15 mouse cellular contexts compared by ENCODE assay signal in genomic region chr15:62138701-62139100, GRCm38 (mm10).
DNase-seq lines count a peak whose midpoint lies in the region; ATAC-seq and TF ChIP-seq lines count a peak whose summit lies in the region.
"Had no signal": no experiment of that assay in that cellular context is flagged by ENCODE, and none has a peak within 500 bp of the region (broad histone marks: within the 10 kb centered on the region; RNA-seq: fewer than 3 reads in every experiment).

No protein-coding gene starts in this region.

- peak overlapping the region; percentile 72 for H3K27ac ChIP-seq in heart, embryonic 10.5 days
- H3K27ac ChIP-seq in kidney, postnatal 0 days: peak overlapping the region; percentile 25; the same call in 1 of the 2 replicates
- H3K27ac ChIP-seq in liver, embryonic 13.5 days: 0 out of 2 replicates have a peak overlapping the region, but pooled peaks have one; percentile 20
- H3K27ac ChIP-seq: embryonic facial prominence, embryonic 12.5 days; heart, embryonic 15.5 days; hindbrain, embryonic 14.5 days had no signal

- H3K9ac ChIP-seq in kidney, postnatal 0 days (ENCODE audit: low read depth, low read length): no peak overlapping the region
- H3K9ac ChIP-seq in liver, embryonic 13.5 days: 0 out of 2 replicates have a peak overlapping the region, but pooled peaks have one; percentile 17
- H3K9ac ChIP-seq: embryonic facial prominence, embryonic 12.5 days; heart, embryonic 15.5 days; hindbrain, embryonic 14.5 days had no signal

- 86% methylated on average over 6 of the region's 6 CpGs for WGBS in heart, embryonic 10.5 days
- 76% methylated on average over 6 of the region's 6 CpGs for WGBS in kidney, postnatal 0 days
- 84% methylated on average over 6 of the region's 6 CpGs for WGBS in liver, embryonic 13.5 days (ENCODE audit: insufficient replicate concordance)

- no peak for TF ChIP-seq CTCF in kidney, postnatal 0 days (IDR thresholded peaks at IDR 0.05; ENCODE audit: low read depth)

- H3K4me2 ChIP-seq in kidney, postnatal 0 days (ENCODE audit: low read length): no peak overlapping the region
- H3K4me2 ChIP-seq in liver, embryonic 13.5 days: no peak overlapping the region
- H3K4me2 ChIP-seq: embryonic facial prominence, embryonic 12.5 days; heart, embryonic 15.5 days; hindbrain, embryonic 14.5 days had no signal

- no peaks in the 10 kb centered on the region for H3K9me3 ChIP-seq in heart, embryonic 10.5 days
- H3K9me3 ChIP-seq in kidney, postnatal 0 days (replicated peaks; ENCODE audit: low read length): no peaks in the 10 kb centered on the region
- no peaks in the 10 kb centered on the region for H3K9me3 ChIP-seq in liver, embryonic 13.5 days (replicated peaks)
- H3K9me3 ChIP-seq: embryonic facial prominence, embryonic 12.5 days; heart, embryonic 15.5 days had no signal

- no peak overlapping the region for H3K4me3 ChIP-seq in heart, embryonic 10.5 days
- no peak overlapping the region for H3K4me3 ChIP-seq in kidney, postnatal 0 days (replicated peaks; ENCODE audit: low read depth, low read length)
- no peak overlapping the region for H3K4me3 ChIP-seq in liver, embryonic 13.5 days (replicated peaks)
- H3K4me3 ChIP-seq: embryonic facial prominence, embryonic 12.5 days; heart, embryonic 15.5 days had no signal

- no peaks in the 10 kb centered on the region for H3K27me3 ChIP-seq in heart, embryonic 10.5 days (ENCODE audit: insufficient read depth, poor library complexity, severe bottlenecking)
- H3K27me3 ChIP-seq in kidney, postnatal 0 days (ENCODE audit: insufficient read depth, low read length): no peaks in the 10 kb centered on the region
- H3K27me3 ChIP-seq in liver, embryonic 13.5 days: no peaks in the 10 kb centered on the region
- H3K27me3 ChIP-seq: embryonic facial prominence, embryonic 12.5 days; heart, embryonic 15.5 days had no signal

- H3K36me3 ChIP-seq in heart, embryonic 10.5 days: no peaks in the 10 kb centered on the region
- no peaks in the 10 kb centered on the region for H3K36me3 ChIP-seq in kidney, postnatal 0 days (ENCODE audit: insufficient read depth, low read length)
- H3K36me3 ChIP-seq in liver, embryonic 13.5 days: no peaks in the 10 kb centered on the region
- H3K36me3 ChIP-seq: embryonic facial prominence, embryonic 12.5 days; heart, embryonic 15.5 days had no signal

- no peak for ATAC-seq in kidney, postnatal 0 days (replicated peaks; ENCODE audit: low FRiP score, low read depth)
- ATAC-seq in liver, embryonic 13.5 days (ENCODE audit: low read depth): no peak

- no peak for DNase-seq in heart, embryonic 10.5 days (ENCODE audit: low spot score)
- DNase-seq in heart, adult 11 months: no peak
- no peak for DNase-seq in kidney, postnatal 0 days (ENCODE audit: low spot score)
- no peak for DNase-seq in kidney, postnatal 14 days
- peak; percentile 25 for DNase-seq in CD4-positive, CD25-positive, alpha-beta regulatory T cell, adult 2 months (ENCODE audit: low read depth, low spot score)
- DNase-seq in liver, embryonic 13.5 days: no peak
- DNase-seq in right cerebral cortex, postnatal 4 days: no peak
- no peak for DNase-seq in urinary bladder, adult 2 months (ENCODE audit: low spot score)
- DNase-seq: cerebellum, adult 2 months; gastrocnemius, postnatal 14 days; kidney, adult 11 months; right cerebral cortex, postnatal 14 days had no signal

- peaks cover 17% of the 10 kb centered on the region for H3K4me1 ChIP-seq in heart, embryonic 10.5 days
- H3K4me1 ChIP-seq in kidney, postnatal 0 days (replicated peaks; ENCODE audit: insufficient read depth, low read length): peaks cover 14% of the 10 kb centered on the region
- peaks cover 71% of the 10 kb centered on the region for H3K4me1 ChIP-seq in liver, embryonic 13.5 days (replicated peaks)
- H3K4me1 ChIP-seq: embryonic facial prominence, embryonic 12.5 days had no signal

Comparison
In these comparisons a context has a peak if more than half of its experiments do, and no peak if none do; other contexts are left out.
1. H3K27ac ChIP-seq: peak in every context shown above with its lines; median percentile 72 in heart, embryonic 10.5 days; 25 in kidney, postnatal 0 days; 20 in liver, embryonic 13.5 days.